Mouse (Mus musculus) G1E (cell line): ENCODE measurements around the gene Olfr979. TPM values are rescaled to one million over a fixed set of nuclear protein-coding genes. Genes with fewer than 3 reads are reported as not detected.
"Not testable (repeated sequence)": the region's sequence is repeated elsewhere in the genome, so short reads cannot be mapped to it uniquely, and the experiment has no call there.

Experiments used
- ATAC-seq: 2 replicates; pipeline ENCODE4 v1.8.0; 2016; ENCODE audit warnings: mild to moderate bottlenecking; ENCODE audit not compliant: insufficient number of reproducible peaks, poor library complexity, low FRiP score, severe bottlenecking; ENCODE audit errors: extremely low read depth
- DNase-seq: peaks from one replicate; pipeline ENCODE4 v3.0.0; 2012; ENCODE audit warnings: low spot score
- H3K27me3 ChIP-seq: 2 replicates; pipeline ENCODE4 v1.6.1; 2012; ENCODE audit warnings: mild to moderate bottlenecking, low read length, inconsistent platforms; ENCODE audit not compliant: insufficient read depth
- H3K36me3 ChIP-seq: replicated peaks from 2 replicates; pipeline ENCODE3; 2012; ENCODE audit warnings: mild to moderate bottlenecking, inconsistent platforms
- H3K4me1 ChIP-seq: 2 replicates; pipeline ENCODE4 v1.6.1; 2012; ENCODE audit warnings: low read depth, low read length, inconsistent platforms, mixed read lengths; ENCODE audit not compliant: insufficient read depth
- H3K4me3 ChIP-seq: 2 replicates; pipeline ENCODE4 v1.5.1; 2012; ENCODE audit warnings: low read depth, mild to moderate bottlenecking, inconsistent platforms, low read length, moderate library complexity, mixed read lengths
- H3K9me3 ChIP-seq: replicated peaks from 2 replicates; pipeline ENCODE4 v1.6.1; 2012; ENCODE audit warnings: inconsistent platforms
- CTCF ChIP-seq: IDR thresholded peaks from 2 replicates; pipeline ENCODE4 v1.5.1; 2012; ENCODE audit warnings: low read depth, low read length, inconsistent platforms, mixed read lengths
- GATA1 ChIP-seq: IDR thresholded peaks from 2 replicates; pipeline ENCODE4 v1.6.1; 2012; ENCODE audit warnings: borderline replicate concordance, low read length, inconsistent platforms, mixed read lengths
- GATA2 ChIP-seq: IDR thresholded peaks from 2 replicates; pipeline ENCODE4 v1.6.1; 2012; ENCODE audit warnings: low read depth, low read length, inconsistent platforms, borderline replicate concordance
- POLR2AphosphoS5 ChIP-seq: IDR thresholded peaks from 2 replicates; pipeline ENCODE4 v1.6.1; 2012; ENCODE audit warnings: low read depth, low read length, inconsistent platforms; ENCODE audit not compliant: insufficient replicate concordance
- TAL1 ChIP-seq: conservative IDR thresholded peaks from 2 replicates; pipeline ENCODE4 v1.6.1; 2012; ENCODE audit warnings: low read depth, low read length, inconsistent platforms, mixed read lengths
- polyA plus RNA-seq: library from polyadenylated mRNA; stranded (reverse); fragments of >175 nt; gene quantifications from 2 replicates; pipeline ENCODE4 v1.2.3, GENCODE M21; 2012
- total RNA-seq, 2 experiments: library from RNA; stranded (forward) in 1 of 2; stranded (reverse) in 1 of 2; fragments of 200-1000 nt in 1 of 2; fragments of >200 nt in 1 of 2; fragmentation: Nextera tagmentation in 1 of 2; gene quantifications; 2 replicates each; pipeline ENCODE4 v1.2.3; 2014 to 2017

Gene Olfr979
- total RNA-seq (2014; fragmentation: Nextera tagmentation), result not detected in 2 replicates
- total RNA-seq (2017), result 0.16 TPM in 1 of 2 replicates, not detected in the other
- polyA plus RNA-seq, result not detected in 2 replicates

DNA sequence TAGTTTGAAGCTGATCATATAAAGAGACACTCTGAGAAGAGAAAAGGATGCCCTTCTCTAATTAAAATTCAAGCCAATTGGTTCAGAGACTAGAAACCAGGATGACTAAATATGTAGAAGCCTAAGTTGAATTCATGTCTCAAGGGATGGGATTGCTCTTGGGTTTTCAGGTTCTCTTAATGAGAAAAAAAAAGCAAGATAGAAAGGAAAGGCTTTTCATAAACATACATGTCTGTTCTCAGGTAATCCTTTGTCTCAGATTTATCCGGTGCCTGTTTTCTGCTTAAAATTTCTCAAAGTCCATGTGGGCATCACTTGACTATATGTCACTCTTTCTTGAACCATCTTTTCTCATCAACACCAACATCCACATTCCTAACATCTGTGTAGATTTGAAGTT is at the start of gene Olfr979:
Olfr979 (minus strand) TSS at position 101 of the 400 bp plus-strand sequence.
- H3K36me3 ChIP-seq, result no peaks in the 10 kb centered on the region
- ATAC-seq, result no peak
- TF ChIP-seq GATA1, result no peak
- TF ChIP-seq GATA2, result no peak
- TF ChIP-seq TAL1, result no peak
- no peak for TF ChIP-seq CTCF
- no peak for TF ChIP-seq POLR2AphosphoS5

DNA sequence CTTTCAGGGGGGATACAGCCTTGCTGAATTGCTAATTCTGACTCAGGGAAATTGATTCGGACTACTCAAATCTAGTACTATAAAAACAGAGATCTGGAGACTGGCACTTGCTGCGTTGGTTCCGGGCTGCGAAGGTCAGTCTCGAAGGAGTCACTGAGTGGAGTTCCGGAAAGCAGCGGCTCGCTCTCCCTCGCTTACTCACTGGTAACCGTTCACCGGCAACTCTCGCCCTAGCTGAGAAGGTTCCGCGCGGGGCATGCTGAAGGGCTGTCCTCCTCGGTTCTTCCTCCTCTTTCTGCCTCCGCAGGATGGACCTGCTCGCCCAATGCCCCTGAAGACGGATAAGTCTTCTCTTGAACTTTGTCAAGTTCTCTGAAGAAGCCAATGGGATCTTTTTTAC is 46.9 kb upstream of the Olfr979 start:
- no peaks in the 10 kb centered on the region for H3K9me3 ChIP-seq
- DNase-seq (no peak), ATAC-seq (no peak)
- H3K36me3 ChIP-seq, result no peaks in the 10 kb centered on the region
- H3K4me1 ChIP-seq, result no peaks in the 10 kb centered on the region
- no peaks in the 10 kb centered on the region for H3K27me3 ChIP-seq
- TF ChIP-seq POLR2AphosphoS5 (no peak), GATA1 (no peak), TAL1 (no peak), CTCF (no peak), GATA2 (no peak)
- no peak overlapping the region for H3K4me3 ChIP-seq

More for the DNA sequence above, at the start of gene Olfr979:
- no peaks in the 10 kb centered on the region for H3K27me3 ChIP-seq
- no peak within 1 kb of the TSS for H3K4me3 ChIP-seq
- no peaks in the 10 kb centered on the region for H3K9me3 ChIP-seq
- no peaks in the 10 kb centered on the region for H3K4me1 ChIP-seq
- DNase-seq, result no peak

DNA sequence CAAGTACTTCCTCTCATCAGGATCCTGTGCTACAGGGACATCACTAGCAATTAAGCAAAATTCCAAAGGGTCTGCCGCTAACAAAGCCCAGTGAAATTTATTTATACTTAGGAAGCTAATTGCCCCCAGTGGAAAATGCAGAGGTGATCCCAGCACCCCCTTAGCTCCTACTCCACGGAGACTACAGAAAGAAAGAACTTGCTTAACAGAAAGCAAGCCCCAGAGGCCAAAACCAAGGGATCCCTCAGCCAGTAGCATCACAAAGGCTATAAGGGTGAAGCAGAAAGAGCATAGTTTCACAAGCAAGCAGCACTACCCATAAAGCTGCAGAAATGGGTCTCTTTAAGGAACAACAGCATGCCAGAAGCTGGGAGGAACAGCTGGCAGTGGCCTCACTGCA is 17.9 kb upstream of the Olfr979 start, which contains the start of gene Olfr981:
Olfr981 (plus strand) TSS at position 301 of the 400 bp plus-strand sequence.
- DNase-seq (no peak), ATAC-seq (no peak)
- Histone ChIP-seq H3K4me1 (no peaks in the 10 kb centered on the region), H3K36me3 (no peaks in the 10 kb centered on the region), H3K4me3 (no peak within 1 kb of the TSS), H3K9me3 (peaks cover 4% of the 10 kb centered on the region; the same call in 1 of the 2 replicates), H3K27me3 (no peaks in the 10 kb centered on the region)
- no peak for TF ChIP-seq GATA2
- TF ChIP-seq CTCF, result no peak
- TF ChIP-seq POLR2AphosphoS5, result no peak
- TF ChIP-seq TAL1, result no peak
- TF ChIP-seq GATA1, result no peak

DNA sequence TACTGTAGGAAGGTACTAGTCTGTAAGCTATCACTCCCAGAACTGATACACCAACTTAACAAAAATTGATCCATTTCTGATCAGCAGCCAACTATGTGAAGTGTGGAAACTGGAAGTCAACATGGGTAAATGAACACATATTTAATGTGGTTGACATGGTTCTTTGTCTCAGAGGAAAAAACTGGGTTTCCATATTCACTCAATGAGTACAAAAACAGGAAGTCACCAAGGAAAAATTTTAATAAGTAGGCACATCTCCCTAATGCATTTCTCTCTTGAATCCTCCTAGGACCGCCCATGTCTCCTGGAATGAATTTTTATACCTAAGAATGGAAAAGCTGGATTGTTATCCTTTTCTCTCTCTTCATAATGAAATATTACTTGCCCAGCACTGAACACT is 6.2 kb upstream of the Olfr979 start, which contains the start of gene Olfr980:
Olfr980 (minus strand) TSS at position 101 of the 400 bp plus-strand sequence.
- Histone ChIP-seq H3K4me3 (no peak within 1 kb of the TSS), H3K36me3 (no peaks in the 10 kb centered on the region), H3K27me3 (no peaks in the 10 kb centered on the region), H3K4me1 (no peaks in the 10 kb centered on the region), H3K9me3 (no peaks in the 10 kb centered on the region; the same call in 1 of the 2 replicates)
- ATAC-seq (no peak), DNase-seq (no peak)
- TF ChIP-seq TAL1, result no peak
- TF ChIP-seq CTCF, result no peak
- no peak for TF ChIP-seq GATA2
- TF ChIP-seq POLR2AphosphoS5, result no peak
- no peak for TF ChIP-seq GATA1

- Histone ChIP-seq H3K4me1 (no peaks in the 10 kb centered on the region), H3K4me3 (no peak within 1 kb of the TSS), H3K27me3 (no peaks in the 10 kb centered on the region), H3K9me3 (no peaks in the 10 kb centered on the region), H3K36me3 (no peaks in the 10 kb centered on the region)
- TF ChIP-seq POLR2AphosphoS5 (no peak), CTCF (no peak), TAL1 (no peak), GATA2 (no peak), GATA1 (no peak)
- no peak for ATAC-seq
- DNase-seq, result no peak
Measured at GRCm38 (mm10) chr9:39991813-39992212, 11.5 kb downstream of the Olfr979 start, which contains the start of gene Olfr978. Olfr978 (plus strand) TSS chr9:39992113.

DNA sequence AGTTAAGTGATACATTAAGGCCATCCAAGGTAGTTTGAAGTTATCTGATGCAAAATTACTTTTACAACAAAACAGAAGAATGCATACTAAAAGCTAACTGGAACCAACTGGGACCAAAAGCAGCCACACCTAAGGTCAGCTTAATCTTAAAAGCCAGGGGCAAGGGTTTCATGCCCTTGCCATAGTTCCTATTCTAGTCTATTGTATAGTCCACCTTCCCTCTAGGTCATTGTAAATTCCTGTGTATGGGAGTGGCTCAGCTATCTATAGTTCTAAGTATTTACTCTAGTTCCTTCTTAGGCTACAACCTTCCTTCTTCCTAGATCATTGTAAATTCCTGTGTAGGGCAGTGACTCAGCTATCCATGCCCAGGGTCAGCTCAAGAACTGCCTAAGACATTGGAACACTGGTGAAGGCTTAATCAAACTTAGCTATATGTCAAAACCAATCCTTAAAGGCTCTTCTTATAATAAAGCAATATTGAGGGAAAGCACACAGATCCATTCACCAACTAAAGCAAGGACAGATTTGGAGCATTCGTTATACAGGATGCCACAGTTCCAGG is 26.6 kb downstream of the Olfr979 start:
- not testable (repeated sequence) for DNase-seq, H3K9me3 ChIP-seq, H3K4me1 ChIP-seq, H3K4me3 ChIP-seq, H3K27me3 ChIP-seq, H3K36me3 ChIP-seq, ATAC-seq

DNA sequence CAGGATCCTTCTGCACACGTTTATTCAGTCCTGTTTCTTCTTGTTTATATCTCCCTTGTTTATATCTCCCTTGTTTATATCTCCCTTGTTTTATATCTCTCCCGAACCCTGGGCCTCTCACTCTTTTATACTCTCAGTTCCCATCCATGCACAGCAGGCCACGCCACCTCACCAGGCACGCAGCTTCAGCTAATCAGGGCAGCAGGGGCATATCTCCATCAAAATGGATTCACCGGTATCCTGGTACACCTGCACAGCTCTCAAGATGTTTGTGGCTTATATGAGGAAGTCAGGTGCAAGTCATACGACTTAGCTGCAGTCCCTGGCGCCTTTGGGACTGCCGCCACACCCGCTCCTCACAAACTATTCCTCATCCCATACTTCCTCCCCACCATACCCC is 42.2 kb downstream of the Olfr979 start, which contains the start of gene Olfr976:
Olfr976 (minus strand) TSS at position 101 of the 400 bp plus-strand sequence.
- ATAC-seq, H3K4me3 ChIP-seq, H3K9me3 ChIP-seq, H3K27me3 ChIP-seq, H3K36me3 ChIP-seq, H3K4me1 ChIP-seq, DNase-seq: not testable (repeated sequence)
